Mouse (Mus musculus) kidney, adult 2 months (tissue): Measurements from ENCODE around the gene Phyhipl.

Experiments used
- CTCF ChIP-seq: fragments of 200-500 bp; conservative IDR thresholded peaks from 2 replicates; pipeline ENCODE4 v1.5.1; 2011; ENCODE audit warnings: low read depth, mild to moderate bottlenecking, control low read depth, low read length, moderate library complexity, mixed read lengths; ENCODE audit not compliant: insufficient read depth, insufficient read length
- POLR2A ChIP-seq: fragments of 200-500 bp; IDR thresholded peaks from one replicate; pipeline ENCODE4 v1.6.1; 2011; ENCODE audit warnings: low read depth, low read length, control low read depth

- TF ChIP-seq POLR2A (no peak), CTCF (no peak)
These were observed 27.7 kb upstream of the Phyhipl start for GRCm38 (mm10) chr10:70683508-70683907.
